Mouse (Mus musculus) liver, embryonic 11.5 days (tissue): ENCODE data around the gene Zmym6. TPM values are rescaled to one million over a fixed set of nuclear protein-coding genes. Genes with fewer than 3 reads are reported as not detected.

ENCODE experiments used
- ATAC-seq: fragments of 200-750 bp; cut with Nextera tagmentation; replicated peaks from 2 replicates; pipeline ENCODE4 v1.8.0; 2017; ENCODE audit warnings: moderate number of reproducible peaks, mild to moderate bottlenecking, moderate TSS enrichment, moderate library complexity; ENCODE audit not compliant: low FRiP score
- DNase-seq: peaks from one replicate; pipeline ENCODE4 v3.0.0-alpha.2; 2017; ENCODE audit warnings: low spot score
- H3K27ac ChIP-seq: fragments of 300-500 bp; sonication (generic); 2 replicates; pipeline ENCODE4 v1.5.1; 2014; ENCODE audit warnings: mild to moderate bottlenecking, low read depth, low read length, control low read depth
- H3K27me3 ChIP-seq: fragments of 300-500 bp; sonication (generic); replicated peaks from 2 replicates; pipeline ENCODE4 v1.6.1; 2014; ENCODE audit warnings: low read length, mixed read lengths; ENCODE audit not compliant: control insufficient read depth, insufficient read depth
- H3K36me3 ChIP-seq: fragments of 300-500 bp; sonication (generic); 2 replicates; pipeline ENCODE4 v1.6.1; 2014; ENCODE audit warnings: mild to moderate bottlenecking, low read length, moderate library complexity, mixed read lengths; ENCODE audit not compliant: control insufficient read depth, insufficient read depth
- H3K4me1 ChIP-seq: fragments of 300-500 bp; sonication (generic); replicated peaks from 2 replicates; pipeline ENCODE4 v1.6.1; 2014; ENCODE audit warnings: low read length, mixed read lengths; ENCODE audit not compliant: control insufficient read depth, insufficient read depth
- H3K4me2 ChIP-seq: fragments of 300-500 bp; sonication (generic); 2 replicates; pipeline ENCODE4 v1.6.1; 2014; ENCODE audit warnings: mild to moderate bottlenecking, control low read depth, moderate library complexity
- H3K4me3 ChIP-seq: fragments of 300-500 bp; sonication (generic); 2 replicates; pipeline ENCODE4 v1.5.1; 2014; ENCODE audit warnings: low read depth, low read length, control low read depth
- H3K9ac ChIP-seq: fragments of 300-500 bp; sonication (generic); 2 replicates; pipeline ENCODE4 v1.6.1; 2014; ENCODE audit warnings: low read depth, low read length, control low read depth
- H3K9me3 ChIP-seq: fragments of 300-500 bp; sonication (generic); 2 replicates; pipeline ENCODE4 v1.6.1; 2016; ENCODE audit warnings: low read length, inconsistent platforms, mixed read lengths; ENCODE audit not compliant: control insufficient read depth
- WGBS: fragments of 180-500 bp; shearing (Covaris S2); extraction: QIAGEN DNeasy Blood & Tissue Kit; methylation state at CpG from one replicate; pipeline ENCODE4 v1.1.7; 2014; 5-methylcytosine and 5-hydroxymethylcytosine counted together
- polyA plus RNA-seq: library from polyadenylated mRNA; unstranded; fragments of >200 nt; fragmentation: Nextera tagmentation; extraction: Ambion mirVana; gene quantifications from 2 replicates; pipeline ENCODE4 v1.2.1, GENCODE M21; 2014

The Zmym6 gene
- polyA plus RNA-seq, 1 experiment from 2014 or later = 12.5 TPM

DNA sequence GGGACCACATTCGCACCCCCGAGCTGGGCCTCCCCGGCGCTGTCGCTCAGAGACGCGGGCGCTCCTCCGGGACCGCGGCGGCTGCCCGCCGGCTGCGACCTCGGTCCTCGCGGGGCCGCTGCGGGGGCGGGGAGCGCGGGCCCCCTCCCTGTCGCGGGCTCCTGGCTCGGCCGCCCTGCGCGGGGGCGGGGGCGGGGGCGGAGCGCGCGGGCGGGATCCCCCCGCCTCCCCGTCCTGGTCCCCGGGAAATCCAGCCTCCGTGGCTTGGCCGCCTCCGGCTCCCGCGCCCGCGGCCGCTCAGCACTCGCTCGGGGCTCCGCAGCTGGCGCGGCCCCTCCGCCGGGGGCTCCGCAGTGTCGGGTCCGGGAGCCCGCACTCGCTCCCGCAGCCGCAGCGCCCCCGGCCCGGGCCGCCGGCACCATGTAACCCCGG lies 91.7 kb downstream of the Zmym6 start, which contains the start of gene Dlgap3:
Gene Dlgap3 (plus strand): TSS at position 291 of the 432 bp plus-strand sequence.
- WGBS = under 1% methylated on average over 44 of the region's 67 CpGs
- peak; percentile 42 for ATAC-seq
- Histone ChIP-seq H3K27ac (no peak within 1 kb of the TSS), H3K4me1 (peaks cover 8% of the 10 kb centered on the region), H3K27me3 (peaks cover 61% of the 10 kb centered on the region), H3K9ac (peak within 1 kb of the TSS; percentile 46), H3K9me3 (no peaks in the 10 kb centered on the region), H3K36me3 (no peaks in the 10 kb centered on the region), H3K4me3 (peak within 1 kb of the TSS; percentile 63), H3K4me2 (peak within 1 kb of the TSS; percentile 94)
- peak; percentile 46 for DNase-seq

DNA sequence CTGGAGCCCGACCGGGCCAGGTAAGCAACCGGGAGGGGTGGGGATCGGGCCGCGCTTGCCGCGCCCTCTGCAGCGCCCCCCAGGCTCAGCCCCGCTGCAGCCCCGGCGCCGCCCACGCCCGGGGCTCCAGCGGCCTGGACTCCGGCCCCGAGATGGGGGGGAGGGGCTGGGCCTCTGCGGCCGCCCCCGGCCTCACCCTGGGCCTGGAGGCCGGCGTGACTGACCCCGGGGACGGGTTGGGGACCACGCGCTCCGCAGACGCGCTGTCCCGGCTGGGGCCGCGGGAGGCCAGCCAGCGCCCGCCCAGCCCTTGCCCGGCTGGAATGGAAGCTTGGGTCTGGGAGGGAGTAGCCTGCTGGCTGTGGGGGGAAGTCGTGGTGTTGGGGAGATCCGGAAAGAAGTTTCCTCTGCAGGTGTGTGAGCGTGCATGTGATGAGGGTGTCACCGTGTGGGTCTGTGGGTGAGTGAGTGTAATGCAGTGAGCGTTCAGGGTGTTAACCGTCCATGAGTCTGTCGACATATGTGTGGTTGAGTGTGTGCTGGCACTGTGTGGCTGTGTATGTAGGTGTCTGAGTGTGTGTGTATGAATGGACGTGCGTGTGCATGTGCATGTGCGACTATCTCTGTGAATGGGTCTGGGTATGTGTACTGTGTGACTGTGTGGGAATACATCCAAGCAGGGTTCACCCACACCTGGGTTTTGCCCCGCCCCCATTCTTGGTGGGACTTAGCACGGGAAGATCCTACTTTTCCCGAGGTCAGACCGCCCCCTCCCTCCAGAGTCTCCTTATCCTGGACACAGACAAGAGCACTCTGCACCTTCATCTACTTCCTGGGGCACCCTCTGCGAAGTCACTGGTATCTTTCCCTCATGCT lies 92.4 kb downstream of the Zmym6 start:
- Histone ChIP-seq H3K9ac (peak overlapping the region; percentile 46), H3K27me3 (peaks cover 61% of the 10 kb centered on the region), H3K4me3 (peak overlapping the region; percentile 63), H3K27ac (no peak overlapping the region), H3K4me2 (peak overlapping the region; percentile 94), H3K36me3 (no peaks in the 10 kb centered on the region), H3K4me1 (peaks cover 8% of the 10 kb centered on the region), H3K9me3 (no peaks in the 10 kb centered on the region)
- DNase-seq (peak; percentile 47), ATAC-seq (peak; percentile 55)
- WGBS = 4% methylated on average over 48 of the region's 51 CpGs

DNA sequence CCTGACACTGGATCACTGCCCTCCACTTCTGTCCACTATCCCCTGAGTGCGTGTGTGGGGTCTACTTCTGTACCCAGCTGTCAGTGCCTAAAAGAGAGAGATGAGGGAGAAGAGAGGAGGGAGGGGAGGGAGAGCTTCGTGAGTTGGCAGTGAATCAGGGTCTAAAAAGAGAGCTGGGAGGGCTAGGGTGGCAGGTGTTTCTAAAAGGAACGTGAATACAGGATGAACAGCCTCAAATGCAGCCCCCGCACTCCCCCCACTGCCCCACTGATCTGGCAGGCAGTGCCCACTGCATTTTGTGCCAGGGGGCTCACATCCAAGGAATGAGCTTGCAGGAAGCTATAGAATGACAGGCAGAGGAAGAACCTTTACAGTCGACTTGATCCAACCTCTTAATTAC lies 93.7 kb downstream of the Zmym6 start:
- Histone ChIP-seq H3K9me3 (no peaks in the 10 kb centered on the region), H3K9ac (no peak overlapping the region), H3K27ac (no peak overlapping the region), H3K36me3 (no peaks in the 10 kb centered on the region), H3K4me1 (peaks cover 8% of the 10 kb centered on the region), H3K27me3 (peaks cover 61% of the 10 kb centered on the region), H3K4me3 (no peak overlapping the region), H3K4me2 (no peak overlapping the region)
- no peak for DNase-seq
- no peak for ATAC-seq
- 40% methylated on average over 5 of the region's 5 CpGs for WGBS

DNA sequence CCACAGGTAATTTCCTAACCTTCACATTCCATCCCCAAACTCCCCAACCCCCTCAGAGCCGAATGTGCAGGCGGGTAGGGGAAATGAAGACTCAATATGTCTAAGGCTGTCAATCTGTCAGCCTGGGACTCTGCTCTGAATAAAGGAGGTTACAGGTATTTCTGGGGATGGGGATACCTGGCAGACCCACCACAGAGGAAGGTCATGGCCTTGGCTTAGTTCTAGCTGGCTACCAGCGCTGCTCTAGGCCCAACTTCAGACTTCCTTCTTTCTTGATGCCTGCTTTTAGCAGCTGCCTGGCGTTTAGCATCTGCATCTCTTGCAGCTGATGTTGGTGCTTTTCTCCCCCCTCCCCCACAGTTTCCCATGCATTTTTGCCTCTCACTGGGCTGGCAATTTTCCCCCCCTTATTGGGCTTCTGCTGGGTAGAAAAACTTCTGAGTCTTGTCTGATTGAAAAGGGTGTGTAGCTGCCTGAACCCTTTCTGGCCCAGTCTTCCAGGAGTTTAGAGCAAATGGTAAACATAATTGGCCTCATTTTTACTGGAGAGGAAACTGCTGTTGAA lies 94.2 kb downstream of the Zmym6 start:
- H3K36me3 ChIP-seq = no peaks in the 10 kb centered on the region
- no peaks in the 10 kb centered on the region for H3K9me3 ChIP-seq
- 39% methylated on average over 4 of the region's 4 CpGs for WGBS
- no peak overlapping the region for H3K9ac ChIP-seq
- H3K4me3 ChIP-seq = no peak overlapping the region
- peaks cover 8% of the 10 kb centered on the region for H3K4me1 ChIP-seq
- no peak overlapping the region for H3K4me2 ChIP-seq
- DNase-seq (no peak), ATAC-seq (no peak)
- peaks cover 61% of the 10 kb centered on the region for H3K27me3 ChIP-seq
- H3K27ac ChIP-seq = no peak overlapping the region

DNA sequence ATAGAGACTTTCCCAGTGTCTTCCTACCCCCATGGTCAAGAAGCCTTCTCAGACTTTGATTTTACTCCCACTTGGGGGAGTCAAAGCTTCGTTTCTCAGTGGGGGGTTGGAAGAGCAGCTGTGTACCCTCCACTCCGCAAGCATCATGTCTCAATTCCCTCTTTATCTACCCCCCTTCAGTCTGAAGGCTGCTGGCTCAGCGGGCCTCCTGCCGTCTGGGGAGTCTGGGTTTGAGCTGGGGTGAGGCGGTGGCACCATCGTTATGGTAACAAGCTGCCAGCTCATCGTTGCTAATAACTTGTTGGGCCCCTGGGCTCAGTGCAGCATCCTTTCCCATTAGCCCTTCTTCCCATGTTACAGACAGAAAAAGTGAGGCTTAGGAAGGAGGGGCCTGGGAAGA lies 94.9 kb downstream of the Zmym6 start:
- Histone ChIP-seq H3K4me2 (no peak overlapping the region), H3K9me3 (no peaks in the 10 kb centered on the region), H3K9ac (no peak overlapping the region), H3K27me3 (peaks cover 55% of the 10 kb centered on the region), H3K4me3 (no peak overlapping the region), H3K36me3 (no peaks in the 10 kb centered on the region), H3K4me1 (peaks cover 8% of the 10 kb centered on the region), H3K27ac (no peak overlapping the region)
- DNase-seq (no peak), ATAC-seq (no peak)
- WGBS = 32% methylated on average over 7 of the region's 7 CpGs

- WGBS = 58% methylated on average over 4 of the region's 4 CpGs
- no peak overlapping the region for H3K4me2 ChIP-seq
- H3K4me3 ChIP-seq = no peak overlapping the region
- no peaks in the 10 kb centered on the region for H3K9me3 ChIP-seq
- H3K27ac ChIP-seq = no peak overlapping the region
- DNase-seq (no peak), ATAC-seq (no peak)
- H3K36me3 ChIP-seq = no peaks in the 10 kb centered on the region
- H3K27me3 ChIP-seq = peaks cover 50% of the 10 kb centered on the region
- no peak overlapping the region for H3K9ac ChIP-seq
- peaks cover 8% of the 10 kb centered on the region for H3K4me1 ChIP-seq
Measured at GRCm38 (mm10) chr4:127172614-127173013, 95.4 kb downstream of the Zmym6 start.

- H3K36me3 ChIP-seq = no peaks in the 10 kb centered on the region
- H3K9me3 ChIP-seq = no peaks in the 10 kb centered on the region
- H3K9ac ChIP-seq = no peak overlapping the region
- no peak overlapping the region for H3K4me2 ChIP-seq
- DNase-seq = peak; percentile 64
- WGBS = 2% methylated on average over 8 of the region's 8 CpGs
- H3K27me3 ChIP-seq = peaks cover 45% of the 10 kb centered on the region
- ATAC-seq = no peak
- no peak overlapping the region for H3K4me3 ChIP-seq
- H3K27ac ChIP-seq = no peak overlapping the region
- peaks cover 6% of the 10 kb centered on the region for H3K4me1 ChIP-seq
Measured at GRCm38 (mm10) chr4:127173461-127173860, 96.3 kb downstream of the Zmym6 start.
